Mouse (Mus musculus): ENCODE measurements around the gene Sh2b2. TPM values are rescaled to one million over a fixed set of nuclear protein-coding genes. Genes with fewer than 3 reads are reported as not detected.

The Sh2b2 gene
- polyA plus RNA-seq, 1 experiment from 2014 or later = 14.8 TPM

DNA sequence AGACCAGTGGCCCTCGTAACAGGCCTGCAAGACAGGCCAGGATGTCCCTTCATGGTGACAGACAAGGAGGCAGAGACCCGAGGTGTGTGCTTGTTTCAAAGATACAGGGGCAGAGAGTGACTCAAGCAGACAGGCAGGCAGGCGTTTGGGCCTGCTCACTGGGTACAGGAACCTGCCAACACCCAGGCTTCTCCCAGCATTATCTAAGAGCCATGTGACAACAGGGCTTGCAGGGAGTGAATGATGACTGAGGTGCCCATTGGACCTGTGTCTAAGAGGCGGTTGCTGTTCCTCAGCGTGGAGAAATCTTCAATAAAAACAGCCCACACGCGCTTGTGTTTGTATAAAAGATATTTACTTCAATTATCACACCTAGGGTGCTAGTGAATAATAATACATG is 19.7 kb upstream of the Sh2b2 start:
- Histone ChIP-seq H3K4me1 (replicated peaks) (0 out of 2 replicates have a peak, but pooled peaks cover 5% of the 10 kb centered on the region), H3K9ac (replicated peaks) (no peak overlapping the region), H3K36me3 (no peaks in the 10 kb centered on the region), H3K27me3 (no peaks in the 10 kb centered on the region), H3K27ac (no peak overlapping the region), H3K9me3 (no peaks in the 10 kb centered on the region), H3K4me2 (no peak overlapping the region), H3K4me3 (replicated peaks) (no peak overlapping the region)
- WGBS = 83% methylated on average over 7 of the region's 7 CpGs
- no peak for ATAC-seq (ENCODE audit: insufficient number of reproducible peaks, insufficient read depth, low FRiP score, low TSS enrichment, low read depth)

- Histone ChIP-seq H3K27ac (no peak overlapping the region), H3K4me2 (no peak overlapping the region), H3K4me1 (replicated peaks) (peaks cover 3% of the 10 kb centered on the region; the same call in 1 of the 2 replicates), H3K9ac (replicated peaks) (no peak overlapping the region), H3K4me3 (replicated peaks) (no peak overlapping the region), H3K36me3 (no peaks in the 10 kb centered on the region), H3K9me3 (no peaks in the 10 kb centered on the region), H3K27me3 (no peaks in the 10 kb centered on the region)
- 82% methylated on average over 4 of the region's 4 CpGs for WGBS
- ATAC-seq (ENCODE audit: insufficient number of reproducible peaks, insufficient read depth, low FRiP score, low TSS enrichment, low read depth) = no peak
Measured at GRCm38 (mm10) chr5:136263342-136263741, 17.0 kb upstream of the Sh2b2 start.

DNA sequence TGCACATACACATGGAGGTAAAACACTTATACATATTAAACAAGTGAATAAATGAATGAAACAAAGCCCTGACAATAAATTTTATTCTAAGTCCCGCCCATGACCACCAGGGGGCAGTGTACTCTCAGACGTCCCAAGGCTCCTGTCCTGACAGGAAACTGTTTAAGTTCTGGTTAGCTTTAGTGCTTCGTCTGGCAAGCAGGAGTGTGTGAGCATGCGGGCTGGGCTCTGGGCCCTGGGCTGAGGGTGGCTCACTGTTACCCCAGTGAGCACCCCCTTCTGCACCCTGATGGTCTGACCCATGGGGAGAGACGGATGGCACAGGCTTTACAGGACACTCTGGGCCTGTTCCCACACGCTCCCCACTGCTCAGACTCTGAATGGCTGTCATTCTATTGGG is 12.6 kb upstream of the Sh2b2 start:
- no peaks in the 10 kb centered on the region for H3K27me3 ChIP-seq
- no peaks in the 10 kb centered on the region for H3K9me3 ChIP-seq
- no peak overlapping the region for H3K4me3 ChIP-seq (replicated peaks)
- peaks cover 3% of the 10 kb centered on the region; the same call in 1 of the 2 replicates for H3K4me1 ChIP-seq (replicated peaks)
- peaks cover 12% of the 10 kb centered on the region; the same call in 1 of the 2 replicates for H3K36me3 ChIP-seq
- H3K9ac ChIP-seq (replicated peaks) = no peak overlapping the region
- 0 out of 2 replicates have a peak, but pooled peaks have one; percentile 52 for ATAC-seq (ENCODE audit: insufficient number of reproducible peaks, insufficient read depth, low FRiP score, low TSS enrichment, low read depth)
- 0 out of 2 replicates have a peak overlapping the region, but pooled peaks have one; percentile 7 for H3K27ac ChIP-seq
- WGBS = 36% methylated on average over 6 of the region's 6 CpGs
- H3K4me2 ChIP-seq = no peak overlapping the region

GRCm38 (mm10) chr5:136252899-136253298 is 6.5 kb upstream of the Sh2b2 start:
- 17% methylated on average over 17 of the region's 17 CpGs for WGBS
- Histone ChIP-seq H3K9ac (replicated peaks) (no peak overlapping the region), H3K4me3 (replicated peaks) (no peak overlapping the region), H3K27ac (no peak overlapping the region), H3K4me2 (no peak overlapping the region), H3K27me3 (no peaks in the 10 kb centered on the region), H3K4me1 (replicated peaks) (no peaks in the 10 kb centered on the region), H3K9me3 (no peaks in the 10 kb centered on the region), H3K36me3 (peaks cover 19% of the 10 kb centered on the region; the same call in 1 of the 2 replicates)
- ATAC-seq (ENCODE audit: insufficient number of reproducible peaks, insufficient read depth, low FRiP score, low TSS enrichment, low read depth) = no peak

- no peak for ATAC-seq (ENCODE audit: insufficient number of reproducible peaks, insufficient read depth, low FRiP score, low TSS enrichment, low read depth)
- no peak overlapping the region for H3K9ac ChIP-seq (replicated peaks)
- H3K4me2 ChIP-seq = no peak overlapping the region
- no peak overlapping the region for H3K4me3 ChIP-seq (replicated peaks)
- H3K27me3 ChIP-seq = no peaks in the 10 kb centered on the region
- peaks cover under 1% of the 10 kb centered on the region; the same call in 1 of the 2 replicates for H3K4me1 ChIP-seq (replicated peaks)
- H3K36me3 ChIP-seq = peaks cover 11% of the 10 kb centered on the region; the same call in 1 of the 2 replicates
- no peaks in the 10 kb centered on the region for H3K9me3 ChIP-seq
- 55% methylated on average over 7 of the region's 7 CpGs for WGBS
- no peak overlapping the region for H3K27ac ChIP-seq
Measured at GRCm38 (mm10) chr5:136251004-136251403, 4.6 kb upstream of the Sh2b2 start.

- WGBS = 51% methylated on average over 6 of the region's 6 CpGs
- no peak for ATAC-seq (ENCODE audit: insufficient number of reproducible peaks, insufficient read depth, low FRiP score, low TSS enrichment, low read depth)
Measured at GRCm38 (mm10) chr5:136248441-136248840, 2.1 kb upstream of the Sh2b2 start.

GRCm38 (mm10) chr5:136245541-136246451 is 560 bp downstream of the Sh2b2 start:
- Histone ChIP-seq H3K27me3 (no peaks in the 10 kb centered on the region), H3K4me1 (replicated peaks) (peaks cover 29% of the 10 kb centered on the region), H3K9ac (replicated peaks) (peak overlapping the region; percentile 72; the same call in 1 of the 2 replicates), H3K4me3 (replicated peaks) (peak overlapping the region; percentile 77), H3K27ac (peak overlapping the region; percentile 56), H3K4me2 (peak overlapping the region; percentile 94), H3K9me3 (no peaks in the 10 kb centered on the region), H3K36me3 (0 out of 2 replicates have a peak, but pooled peaks cover 3% of the 10 kb centered on the region)
- whole genome bisulfite sequencing = 13% methylated on average over 15 of the region's 15 CpGs
- no peak for ATAC-seq (ENCODE audit: insufficient number of reproducible peaks, insufficient read depth, low FRiP score, low TSS enrichment, low read depth)

More at GRCm38 (mm10) chr5:136248441-136248840, 2.1 kb upstream of the Sh2b2 start:
- H3K4me1 ChIP-seq (replicated peaks) = peaks cover 15% of the 10 kb centered on the region
- peaks cover 7% of the 10 kb centered on the region; the same call in 1 of the 2 replicates for H3K36me3 ChIP-seq
- no peak overlapping the region for H3K9ac ChIP-seq (replicated peaks)
- no peaks in the 10 kb centered on the region for H3K27me3 ChIP-seq
- no peak overlapping the region for H3K27ac ChIP-seq
- no peak overlapping the region for H3K4me3 ChIP-seq (replicated peaks)
- H3K9me3 ChIP-seq = no peaks in the 10 kb centered on the region
- H3K4me2 ChIP-seq = no peak overlapping the region

- H3K27ac ChIP-seq = peak overlapping the region; percentile 66
- WGBS = under 1% methylated on average over 46 of the region's 57 CpGs
- H3K4me1 ChIP-seq (replicated peaks) = peaks cover 37% of the 10 kb centered on the region
Measured at GRCm38 (mm10) chr5:136244762-136245540, 1.4 kb downstream of the Sh2b2 start.

DNA sequence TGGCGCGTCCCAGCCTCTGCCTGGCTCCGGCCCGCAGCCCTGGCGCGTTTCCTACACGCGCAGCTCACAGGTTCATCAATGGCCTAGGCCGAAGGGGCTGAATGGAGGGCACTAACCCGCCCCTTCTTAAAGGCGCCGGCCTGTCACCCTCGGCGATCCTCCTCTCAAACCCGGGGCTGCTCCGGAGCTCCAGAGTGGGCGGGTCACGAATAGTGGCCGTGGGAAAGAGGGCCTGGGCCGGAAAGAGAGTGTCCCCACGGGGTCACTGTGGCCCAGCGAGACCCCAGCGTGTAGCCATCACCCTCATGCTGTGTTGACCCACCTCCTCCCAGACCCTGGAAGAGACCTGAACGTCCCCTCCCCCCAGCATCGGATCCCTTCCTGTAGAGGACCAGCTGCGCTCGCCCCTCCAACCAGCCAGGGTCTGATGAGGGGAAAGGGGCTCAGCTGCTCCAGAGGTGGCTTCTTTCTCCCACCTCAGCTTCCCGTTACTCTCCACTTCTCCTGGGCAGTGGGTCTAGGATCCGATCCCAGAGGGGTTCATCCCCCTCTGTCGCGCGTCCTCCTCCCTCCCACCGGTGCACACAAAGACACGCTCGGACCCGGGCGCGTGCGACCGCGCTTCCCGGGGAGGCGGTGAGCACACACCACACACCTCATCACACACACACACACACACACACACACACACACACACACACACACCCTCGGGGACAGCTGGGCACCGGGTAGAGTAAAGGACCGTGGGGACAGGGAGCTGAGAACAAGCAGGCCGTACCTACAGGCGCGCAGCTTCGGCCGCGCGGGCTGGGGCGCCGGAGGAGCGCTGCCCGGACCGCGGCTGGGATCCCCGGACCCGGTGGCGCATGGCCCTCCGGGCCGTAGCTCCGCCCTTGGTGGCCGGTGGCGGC is 2.2 kb downstream of the Sh2b2 start:
- ATAC-seq (ENCODE audit: insufficient number of reproducible peaks, insufficient read depth, low FRiP score, low TSS enrichment, low read depth) = peak; percentile 5; the same call in 1 of the 2 replicates
- H3K36me3 ChIP-seq = 0 out of 2 replicates have a peak, but pooled peaks cover 3% of the 10 kb centered on the region
- no peaks in the 10 kb centered on the region for H3K9me3 ChIP-seq
- H3K4me3 ChIP-seq (replicated peaks) = peak overlapping the region; percentile 77
- under 1% methylated on average over 67 of the region's 67 CpGs for WGBS
- H3K27ac ChIP-seq = peak overlapping the region; percentile 66
- H3K4me2 ChIP-seq = peak overlapping the region; percentile 94
- peaks cover 39% of the 10 kb centered on the region for H3K4me1 ChIP-seq (replicated peaks)
- H3K9ac ChIP-seq (replicated peaks) = peak overlapping the region; percentile 72
- H3K27me3 ChIP-seq = no peaks in the 10 kb centered on the region

More at GRCm38 (mm10) chr5:136244762-136245540, 1.4 kb downstream of the Sh2b2 start:
- Histone ChIP-seq H3K4me2 (peak overlapping the region; percentile 94), H3K9ac (replicated peaks) (peak overlapping the region; percentile 72), H3K9me3 (no peaks in the 10 kb centered on the region), H3K27me3 (no peaks in the 10 kb centered on the region), H3K36me3 (0 out of 2 replicates have a peak, but pooled peaks cover 3% of the 10 kb centered on the region), H3K4me3 (replicated peaks) (peak overlapping the region; percentile 77)
- peak; percentile 76 for ATAC-seq (ENCODE audit: insufficient number of reproducible peaks, insufficient read depth, low FRiP score, low TSS enrichment, low read depth)

- WGBS = 73% methylated on average over 6 of the region's 6 CpGs
- ATAC-seq (ENCODE audit: insufficient number of reproducible peaks, insufficient read depth, low FRiP score, low TSS enrichment, low read depth) = no peak
- H3K4me1 ChIP-seq (replicated peaks) = peaks cover 52% of the 10 kb centered on the region
- no peaks in the 10 kb centered on the region for H3K9me3 ChIP-seq
- no peak overlapping the region for H3K27ac ChIP-seq
- no peak overlapping the region for H3K4me3 ChIP-seq (replicated peaks)
- no peak overlapping the region for H3K9ac ChIP-seq (replicated peaks)
- no peaks in the 10 kb centered on the region for H3K36me3 ChIP-seq
- no peak overlapping the region for H3K4me2 ChIP-seq
- H3K27me3 ChIP-seq = no peaks in the 10 kb centered on the region; the same call in 1 of the 2 replicates
Measured at GRCm38 (mm10) chr5:136241161-136241560, 5.2 kb downstream of the Sh2b2 start.
